Mouse (Mus musculus) common myeloid progenitor, adult 5-6 weeks (primary cell): Measurements from ENCODE around the gene Cdyl. TPM values are rescaled to one million over a fixed set of nuclear protein-coding genes. Genes with fewer than 3 reads are reported as not detected.

ENCODE experiments used
- ATAC-seq: replicated peaks from 2 replicates; pipeline ENCODE4 v1.8.0; 2016; ENCODE audit warnings: low read depth, mild to moderate bottlenecking, moderate TSS enrichment, inconsistent platforms; ENCODE audit not compliant: poor library complexity, severe bottlenecking
- total RNA-seq: library from RNA; stranded (forward); fragments of 200-1000, 187-1606 nt; gene quantifications from 2 replicates; pipeline ENCODE4 v1.2.3, GENCODE M21; 2017

The Cdyl gene
- total RNA-seq, 1 experiment from 2014 or later = 20.2 TPM

DNA sequence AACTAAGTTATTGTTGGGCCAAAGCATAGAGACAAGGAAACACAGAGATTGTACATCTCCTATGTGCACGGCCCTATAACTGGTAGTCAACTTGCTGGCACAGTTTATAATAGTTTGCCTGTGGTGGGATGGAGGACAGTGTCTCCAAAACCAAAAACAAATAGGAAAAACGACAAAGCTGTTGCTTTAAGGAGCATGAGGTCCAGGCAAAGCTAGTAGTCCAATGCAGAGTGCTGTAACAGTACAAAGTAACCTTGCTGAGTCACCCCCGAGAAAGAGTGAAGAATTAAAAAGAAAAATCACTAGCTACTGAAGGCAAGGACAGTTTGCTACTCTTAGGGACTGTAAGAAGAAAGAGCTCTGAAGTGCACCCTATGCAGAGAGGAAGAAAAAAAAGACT, 21.7 kb downstream of the Cdyl start:
- no peak for ATAC-seq

DNA sequence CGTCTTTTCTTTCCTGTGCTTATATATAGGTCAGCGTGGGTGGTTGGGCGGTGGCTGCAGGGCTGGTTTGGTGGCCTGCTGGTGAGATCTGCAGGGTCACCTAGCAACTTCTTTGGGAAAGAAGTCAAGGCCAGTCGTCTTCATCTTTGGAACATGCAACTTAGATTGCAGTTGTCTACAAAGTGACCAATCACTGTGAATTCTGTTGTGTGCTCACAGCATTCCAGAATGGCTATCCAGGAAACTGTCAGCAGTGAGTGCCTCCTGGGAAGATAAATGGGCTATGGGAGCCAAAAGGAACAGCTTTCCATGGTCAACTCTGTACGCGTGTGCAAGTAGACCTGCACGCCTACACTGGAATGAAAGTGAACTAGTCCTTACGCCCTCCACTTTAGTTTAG, 26.6 kb downstream of the Cdyl start:
- no peak for ATAC-seq

DNA sequence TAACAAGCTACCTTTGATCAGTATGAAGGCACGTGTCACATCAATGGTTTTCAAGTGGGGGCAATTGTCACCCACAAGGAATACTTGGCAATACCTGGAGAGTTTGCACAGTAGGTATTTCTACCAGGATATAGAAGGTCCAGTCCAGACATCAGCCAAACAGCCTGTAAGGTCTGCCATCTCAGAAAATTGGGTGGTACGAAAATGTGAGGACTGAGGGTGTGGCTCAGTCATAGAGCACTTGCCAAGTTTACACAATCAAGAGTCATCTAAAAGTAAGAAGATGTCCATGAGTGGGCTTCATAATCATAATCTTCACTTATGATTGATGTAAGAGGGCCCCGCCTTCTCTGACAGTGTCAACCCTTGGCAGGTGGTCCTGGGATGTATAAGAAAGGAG, 29.9 kb downstream of the Cdyl start:
- ATAC-seq = no peak

DNA sequence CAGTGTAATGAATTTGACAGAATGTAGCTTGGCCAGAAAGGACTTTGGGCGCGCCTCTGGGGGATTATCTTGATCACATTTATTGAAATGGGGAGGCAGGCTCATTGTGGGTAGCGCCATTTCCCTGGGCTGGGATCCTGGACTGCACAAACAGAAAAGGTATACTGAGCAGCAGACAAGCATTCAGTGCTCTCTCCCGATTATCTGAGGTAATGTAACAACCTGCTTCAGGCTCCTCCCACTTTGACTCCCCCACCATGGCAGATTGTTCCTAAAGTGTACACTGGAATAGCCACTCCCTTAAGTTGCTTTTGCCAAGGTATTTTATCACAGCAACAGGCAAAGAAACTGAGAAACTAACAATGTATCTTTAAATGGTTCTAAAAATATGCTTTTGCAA, 58.0 kb downstream of the Cdyl start:
- no peak for ATAC-seq

DNA sequence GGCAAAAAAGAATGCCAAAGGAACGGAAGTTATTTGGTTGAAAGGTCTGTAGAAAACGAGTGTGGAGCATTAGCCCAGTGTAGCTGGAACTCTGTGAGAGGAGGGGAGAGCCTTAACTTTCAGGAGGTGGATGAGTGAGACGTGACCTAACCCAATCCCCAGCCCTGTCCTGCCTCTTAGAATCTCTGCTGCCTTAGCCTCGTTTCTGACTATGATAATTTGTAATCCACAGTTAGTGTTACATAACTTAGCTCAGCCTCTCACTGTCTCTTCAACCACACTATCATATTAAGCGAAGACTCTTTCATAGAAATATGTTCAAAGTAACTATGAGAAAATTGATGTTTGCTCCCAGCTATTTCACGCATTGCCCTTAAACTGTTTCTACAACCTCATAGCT, 59.9 kb downstream of the Cdyl start:
- ATAC-seq = no peak

DNA sequence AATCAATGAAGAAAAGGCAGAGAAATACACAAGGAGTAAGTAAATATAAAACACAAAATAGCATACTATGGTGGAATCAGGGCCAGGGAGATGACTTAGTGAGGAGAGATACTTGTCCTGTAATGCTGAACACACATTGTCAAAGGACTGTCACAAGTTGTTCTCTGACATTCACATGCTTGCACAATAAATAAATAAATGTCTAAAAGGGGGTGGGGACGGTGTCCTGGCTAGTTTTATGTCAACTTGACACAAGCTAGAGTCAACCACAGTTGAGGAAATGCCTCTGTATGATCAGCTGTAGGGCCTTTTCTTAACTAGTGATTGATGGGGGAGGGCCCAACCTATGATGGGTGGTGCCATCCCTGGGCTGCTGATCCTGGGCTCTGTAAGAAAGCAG, 63.4 kb downstream of the Cdyl start:
- no peak for ATAC-seq

DNA sequence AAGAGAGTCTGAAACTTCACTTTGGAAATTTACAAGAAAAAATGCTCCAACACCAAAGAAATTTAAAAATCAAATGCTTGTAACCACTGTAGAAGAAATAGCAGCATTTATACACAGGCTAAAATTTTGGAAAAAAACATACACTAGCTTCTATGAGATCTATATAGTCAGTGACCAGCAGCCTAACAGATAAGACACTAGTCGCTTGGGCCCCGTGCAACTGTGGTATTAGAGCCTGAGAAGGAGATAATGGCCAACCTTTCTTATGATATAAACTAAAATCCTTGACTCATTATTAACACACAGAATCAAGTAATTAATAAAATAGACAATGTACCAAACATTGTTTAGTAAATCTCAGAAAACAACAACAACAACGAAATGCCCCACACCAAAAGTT, 66.4 kb downstream of the Cdyl start:
- no peak for ATAC-seq

DNA sequence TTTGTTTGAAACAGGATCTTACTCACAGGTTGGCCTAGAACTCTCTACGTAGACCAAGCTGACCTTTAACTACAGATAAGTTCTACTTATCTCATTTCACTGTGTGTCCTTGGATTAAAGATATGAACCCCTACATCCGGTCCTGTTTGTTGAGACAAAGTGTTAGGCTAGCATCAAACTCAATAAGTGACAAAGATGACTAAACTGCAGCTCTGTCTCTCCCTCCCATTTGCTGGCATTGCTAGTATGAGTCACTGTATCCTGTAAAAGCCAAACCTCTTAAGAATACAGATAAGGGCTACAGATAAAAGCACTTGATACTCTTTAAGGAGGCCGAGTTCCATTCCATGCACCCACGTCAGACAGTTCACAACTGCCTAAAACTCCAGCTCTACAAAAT, 72.5 kb downstream of the Cdyl start:
- ATAC-seq = no peak

DNA sequence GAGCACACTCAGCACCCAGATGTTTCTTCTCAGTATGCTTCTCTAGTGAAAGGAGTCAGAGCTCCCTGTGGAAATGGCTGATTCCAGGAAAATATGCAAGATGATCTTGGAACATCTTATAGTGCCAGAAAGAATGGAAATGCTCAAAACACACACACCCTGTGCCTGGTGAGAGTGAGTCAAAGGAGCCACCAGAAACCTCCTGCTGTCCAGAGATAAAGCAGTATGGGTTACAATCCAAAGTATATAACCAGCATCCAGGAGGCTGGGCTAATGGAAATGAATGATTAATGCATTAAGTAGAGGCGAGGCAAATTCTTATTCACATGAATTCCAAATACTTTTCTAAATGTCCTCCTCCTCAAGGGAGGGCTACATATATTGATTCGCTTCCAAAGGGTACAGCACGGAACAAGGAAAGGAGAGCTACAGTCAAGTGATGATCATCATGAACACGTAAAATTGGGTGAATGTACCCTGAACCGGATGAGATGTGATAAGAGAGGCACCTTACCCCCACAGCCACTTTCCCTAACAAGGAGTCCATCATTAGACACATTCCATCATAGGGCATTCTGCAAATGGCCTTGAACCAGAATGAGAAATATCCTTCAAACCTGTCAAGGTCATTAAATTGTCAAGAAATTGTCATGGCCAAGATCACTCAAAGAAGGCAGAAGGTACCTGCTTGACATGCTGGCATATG, 73.4 kb downstream of the Cdyl start:
- no peak for ATAC-seq

DNA sequence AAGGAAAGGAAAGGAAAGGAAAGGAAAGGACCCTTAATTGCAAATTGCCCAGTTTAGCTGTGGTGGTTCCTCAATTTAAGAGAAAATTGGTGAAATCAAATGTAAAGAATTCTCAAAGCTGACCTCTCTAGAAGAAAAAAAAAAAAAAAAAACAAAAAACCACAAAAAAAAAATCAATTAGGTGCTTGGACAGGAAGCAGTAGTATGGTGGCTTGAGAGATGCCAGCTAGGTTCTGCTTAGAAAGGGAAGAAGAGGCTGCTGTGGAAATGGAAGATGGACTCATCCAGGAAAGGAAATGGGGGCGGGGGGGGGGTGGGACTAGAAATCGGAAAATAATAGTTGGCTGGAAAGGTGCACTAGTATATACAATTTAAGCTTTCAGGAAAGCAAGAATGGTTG, 77.9 kb downstream of the Cdyl start:
- ATAC-seq = no peak

DNA sequence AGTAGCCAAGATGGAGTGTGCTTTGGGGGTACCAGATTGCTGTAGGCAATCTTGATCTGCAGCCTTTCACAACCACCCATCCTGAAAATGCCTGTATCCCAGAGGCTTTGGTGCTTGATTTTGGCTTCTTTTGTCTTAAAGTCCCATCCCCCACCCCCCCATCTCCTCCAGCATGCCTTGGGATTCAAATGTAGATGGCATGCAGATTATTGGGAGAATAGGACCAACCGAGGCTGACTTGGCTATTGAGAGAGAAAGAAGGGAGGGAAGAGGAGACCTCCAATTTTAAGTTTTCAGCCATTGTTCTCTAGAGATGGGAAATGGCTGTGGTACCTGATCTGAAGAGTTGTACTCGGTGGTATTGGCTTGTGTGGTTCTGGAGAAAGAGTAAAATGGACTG, 78.6 kb downstream of the Cdyl start:
- no peak for ATAC-seq

DNA sequence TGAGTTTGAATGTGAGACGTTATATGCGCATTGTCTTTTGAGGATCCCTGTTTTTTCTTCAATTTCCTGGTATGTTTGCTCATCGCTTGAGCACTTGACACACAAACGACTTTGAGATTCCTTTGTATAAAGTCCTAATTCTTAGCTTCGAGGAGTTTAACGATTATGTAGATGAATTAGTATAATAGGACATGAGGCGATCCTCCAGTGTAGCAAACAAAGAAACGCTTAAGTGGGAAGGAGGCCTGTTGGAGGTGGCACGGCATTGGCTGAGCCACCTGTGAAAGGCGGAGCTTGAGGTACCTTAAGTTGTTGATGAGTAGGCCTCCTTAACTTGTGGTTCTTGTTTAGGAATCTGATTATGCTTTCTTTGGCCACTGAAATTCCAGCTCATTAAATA, 79.8 kb downstream of the Cdyl start:
- no peak for ATAC-seq

DNA sequence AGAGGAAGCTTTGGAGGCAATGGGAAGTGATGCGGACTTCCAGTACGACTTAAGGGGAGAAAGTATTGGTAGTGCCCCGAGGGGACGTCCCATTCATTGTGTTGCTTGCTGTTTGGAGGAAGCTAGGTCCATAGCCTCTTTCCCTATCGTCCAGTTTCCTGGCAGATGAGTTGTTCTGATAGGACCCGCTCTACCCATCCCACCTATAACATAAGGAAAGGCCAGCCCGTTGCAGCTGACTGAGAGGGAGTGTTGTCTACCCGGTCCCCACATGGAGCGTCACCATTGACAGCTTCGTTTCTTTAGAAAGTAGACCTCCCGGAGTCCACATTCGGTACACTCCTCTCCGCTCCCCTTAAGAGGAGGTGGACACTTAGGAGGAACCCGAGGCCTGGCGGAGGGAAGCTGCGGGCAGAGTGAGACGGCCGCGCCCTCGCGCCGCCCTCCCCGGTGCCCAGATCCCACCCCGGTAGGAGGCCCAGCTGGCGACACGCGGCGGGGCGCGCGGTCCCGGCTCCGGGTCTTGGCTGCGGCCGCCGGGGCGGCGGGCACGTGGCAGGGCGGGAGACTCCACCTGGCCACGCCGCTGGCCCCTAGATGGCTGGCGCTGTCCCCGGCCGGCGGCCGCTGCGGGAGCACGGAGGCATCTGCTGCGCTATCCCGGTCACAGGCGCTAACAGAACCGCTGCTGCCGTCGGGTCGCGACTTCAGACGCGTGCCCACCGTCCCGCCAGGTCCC, 80.8 kb downstream of the Cdyl start:
- ATAC-seq = peak; percentile 50

DNA sequence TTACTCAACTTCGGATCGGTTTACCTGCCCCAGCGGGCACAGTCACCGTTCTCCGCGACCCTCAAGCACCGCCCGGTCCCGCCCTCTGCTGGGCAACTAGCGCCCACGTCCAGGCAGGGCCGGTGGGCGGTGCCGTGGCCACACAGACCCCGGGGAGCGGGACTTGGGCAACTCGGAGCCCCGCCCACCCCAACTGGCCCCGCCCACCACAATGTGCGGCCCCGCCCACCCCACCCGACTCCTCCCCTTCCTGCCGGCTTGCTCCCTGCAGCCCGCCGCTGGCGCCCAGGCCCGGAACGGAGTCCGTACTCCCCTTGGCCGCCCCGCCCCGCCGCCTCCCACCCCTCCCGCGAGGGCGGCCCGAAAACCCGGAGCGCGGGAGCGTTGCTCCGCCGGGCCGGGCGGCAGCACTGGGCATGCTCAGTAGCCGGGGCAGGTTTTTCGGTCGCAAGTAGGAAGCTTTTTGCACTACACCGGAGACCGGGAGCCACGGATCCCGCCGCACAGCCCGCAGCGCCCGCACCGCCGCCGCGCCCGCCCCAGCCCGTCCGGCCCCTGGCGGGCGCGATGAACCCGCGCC, 81.5 kb downstream of the Cdyl start:
- ATAC-seq = peak; percentile 73

DNA sequence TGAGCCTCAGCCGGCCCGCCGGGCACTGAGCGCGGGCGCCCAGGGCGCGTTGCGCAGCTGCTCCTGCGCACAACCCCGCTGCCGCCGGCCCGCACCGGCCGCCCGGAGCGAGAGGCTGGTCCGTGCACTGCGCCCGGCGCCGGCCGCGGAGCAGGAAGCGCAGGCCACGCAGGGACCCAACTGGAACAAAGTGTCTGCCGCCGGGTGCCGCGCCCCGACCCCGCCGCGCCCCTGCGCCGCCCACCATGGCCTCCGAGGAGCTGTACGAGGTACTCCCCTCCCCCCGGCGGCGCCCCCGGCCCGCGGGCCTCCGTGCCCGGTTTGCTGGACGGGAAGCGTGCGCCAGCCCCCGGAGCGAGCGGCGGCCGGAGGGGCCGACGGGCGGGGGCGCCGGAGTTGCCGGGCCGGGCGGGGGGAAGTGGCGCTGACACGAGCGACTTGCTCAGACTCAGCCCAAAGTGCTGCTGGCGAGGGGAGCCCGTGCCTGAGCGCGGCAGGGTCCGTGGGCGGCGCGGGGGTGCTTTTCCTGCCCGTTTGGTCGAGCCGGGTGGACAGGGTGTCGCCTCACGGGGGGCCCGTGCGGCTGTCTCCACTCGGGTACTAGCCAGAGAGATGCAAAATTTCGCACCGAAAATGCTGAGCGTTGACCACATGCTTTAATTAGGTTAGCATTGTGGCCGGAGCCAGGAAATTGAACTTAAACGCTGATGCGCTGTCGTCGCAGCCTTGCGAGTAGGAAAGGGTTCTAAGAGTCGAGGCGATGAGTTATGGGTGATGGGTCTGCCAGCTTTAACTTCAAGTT, 82.2 kb downstream of the Cdyl start:
- no peak; the same call in 1 of the 2 replicates for ATAC-seq

DNA sequence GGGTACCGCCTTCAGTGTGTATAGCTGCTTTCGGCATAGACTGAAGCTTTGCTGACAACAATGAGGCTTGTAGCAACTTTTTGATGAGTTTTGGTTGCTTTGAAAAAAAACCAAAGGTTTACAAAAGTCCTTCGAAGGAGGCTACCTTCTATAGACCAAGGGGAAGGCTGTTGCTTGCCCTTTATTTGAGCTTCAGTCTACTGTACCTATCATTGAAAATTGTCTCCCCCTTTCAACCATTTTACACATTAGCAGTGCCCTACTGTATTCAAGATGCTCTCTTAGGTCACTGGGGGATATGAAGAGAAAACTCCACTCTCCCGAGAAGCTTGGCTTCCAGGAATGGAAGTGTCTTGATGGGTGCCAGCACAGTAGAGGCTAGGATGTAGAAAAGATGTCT, 83.1 kb downstream of the Cdyl start:
- ATAC-seq = no peak

DNA sequence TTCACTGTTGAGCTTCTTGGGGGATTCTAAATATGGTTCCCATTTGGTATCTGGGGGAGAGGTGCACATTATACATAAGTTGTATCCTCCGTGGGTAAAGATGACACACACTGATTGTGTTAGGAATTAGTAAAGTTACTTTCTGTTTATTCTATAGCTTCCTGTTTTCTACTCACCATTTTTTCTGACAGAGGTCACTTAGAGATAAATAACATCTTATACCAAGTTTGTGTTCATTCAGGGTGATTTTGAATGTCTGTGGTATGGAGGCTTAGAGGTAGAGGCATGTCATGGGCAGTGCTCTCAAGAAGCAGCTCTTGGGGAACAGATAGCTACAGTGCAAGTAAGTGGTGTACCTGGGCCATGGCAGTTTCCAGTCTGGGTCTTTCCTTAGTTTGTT, 83.6 kb downstream of the Cdyl start:
- ATAC-seq = no peak

DNA sequence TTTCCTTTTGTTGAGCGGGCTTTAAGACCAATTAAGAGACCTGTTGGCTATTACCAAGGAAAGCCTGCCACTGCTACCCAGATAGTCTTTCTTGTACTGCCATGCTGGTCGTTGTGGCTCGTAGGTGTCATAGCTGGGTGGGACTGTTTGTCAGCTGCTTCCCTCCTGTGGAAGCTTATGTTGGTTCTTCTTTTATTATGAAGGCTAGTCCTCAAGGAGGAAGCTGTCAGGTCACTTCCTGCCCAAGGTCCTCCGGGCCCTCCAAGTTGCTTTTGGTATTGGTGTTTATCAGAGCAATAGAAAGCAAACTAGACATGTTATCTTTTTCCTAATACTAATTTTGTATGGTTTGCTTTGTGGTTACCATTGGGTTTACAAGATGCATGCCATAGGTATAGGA, 89.6 kb downstream of the Cdyl start:
- ATAC-seq = peak; percentile 72

DNA sequence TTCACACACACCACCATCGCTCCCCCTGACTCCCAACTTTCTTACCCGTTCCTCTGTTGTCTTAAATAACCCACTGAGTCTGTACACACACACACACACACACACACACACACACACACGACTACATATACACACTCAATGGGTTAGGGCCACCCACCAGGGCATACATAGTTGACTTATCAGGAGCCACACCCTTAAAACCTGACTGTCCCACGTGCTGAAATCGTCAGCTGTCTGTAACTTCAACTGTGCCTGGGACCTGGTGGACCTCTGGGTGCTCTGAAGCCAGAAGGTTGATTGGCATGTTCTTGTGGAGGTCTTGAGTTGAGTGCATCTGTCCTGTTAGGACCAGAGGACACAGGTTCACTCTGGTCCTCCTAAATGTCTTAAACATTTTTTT, 90.0 kb downstream of the Cdyl start:
- no peak for ATAC-seq

DNA sequence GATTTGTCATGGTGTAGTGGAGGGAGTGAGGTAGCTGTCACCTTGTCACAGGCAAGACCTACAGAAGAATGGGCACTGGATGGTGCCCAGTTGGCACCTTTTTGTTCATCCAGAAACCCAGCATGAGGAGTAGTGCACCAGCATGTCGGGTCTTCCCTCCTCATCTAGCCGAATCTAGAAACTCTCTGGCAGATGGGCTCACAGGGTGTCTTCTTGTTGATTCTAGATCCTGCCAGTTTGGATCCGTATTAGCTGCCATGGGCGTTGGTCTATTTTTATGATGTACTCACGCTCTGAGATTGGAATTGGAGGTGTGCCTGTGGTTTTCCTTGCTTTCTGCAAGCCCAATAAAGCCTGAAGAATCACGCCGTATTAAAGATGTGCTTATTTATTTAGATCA, 92.4 kb downstream of the Cdyl start:
- ATAC-seq = no peak

DNA sequence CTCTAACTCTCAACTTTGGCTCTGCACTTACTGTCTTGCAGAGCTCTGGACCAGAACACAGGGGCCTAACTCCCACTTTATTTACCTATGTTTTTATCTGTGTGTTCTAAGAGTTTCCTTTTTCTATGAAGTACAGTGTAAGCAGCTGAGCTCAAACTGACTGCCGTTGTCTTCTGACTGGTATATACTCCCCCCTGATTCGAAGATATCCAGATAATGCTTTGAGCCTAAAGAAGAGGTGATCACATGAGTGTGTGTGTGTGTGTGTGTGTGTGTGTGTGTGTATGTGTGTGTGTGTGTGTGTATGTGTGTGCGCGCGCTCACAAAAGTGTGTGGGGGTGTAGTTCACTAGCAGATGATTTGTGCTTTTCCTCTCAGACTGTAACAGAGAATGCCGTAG, 95.4 kb downstream of the Cdyl start:
- ATAC-seq = no peak
